Mouse (Mus musculus): ENCODE data around the gene Sgpl1. TPM values are rescaled to one million over a fixed set of nuclear protein-coding genes. Genes with fewer than 3 reads are reported as not detected.

Gene Sgpl1
- polyA plus RNA-seq (2015; fragmentation: Nextera tagmentation; extraction: Ambion mirVana), result 41.0 and 50.1 TPM in 2 replicates

- H3K4me1 ChIP-seq (ENCODE audit: control insufficient read depth, insufficient read depth, low read depth, low read length), result peaks cover 5% of the 10 kb centered on the region
- WGBS, result under 1% methylated on average over 79 of the region's 82 CpGs
- H3K4me3 ChIP-seq (ENCODE audit: low read length), result peak within 1 kb of the TSS; percentile 79
- peak within 1 kb of the TSS; percentile 86 for H3K9ac ChIP-seq (ENCODE audit: low read depth, low read length)
- no peaks in the 10 kb centered on the region for H3K36me3 ChIP-seq (ENCODE audit: control insufficient read depth, insufficient read depth, low read length)
- peak; percentile 93 for ATAC-seq
- peak within 1 kb of the TSS; percentile 93 for H3K27ac ChIP-seq (ENCODE audit: low read depth, low read length)
- peak within 1 kb of the TSS; percentile 88 for H3K4me2 ChIP-seq (ENCODE audit: low read length)
- no peaks in the 10 kb centered on the region for H3K9me3 ChIP-seq (ENCODE audit: control insufficient read depth, low read length)
- no peaks in the 10 kb centered on the region for H3K27me3 ChIP-seq (replicated peaks; ENCODE audit: control insufficient read depth, insufficient read depth, low read length)
These were observed at the start of gene Sgpl1 for GRCm38 (mm10) chr10:61147157-61148040. Sgpl1 (minus strand) TSS chr10:61147703.

GRCm38 (mm10) chr10:61195718-61196291 lies 48.3 kb upstream of the Sgpl1 start:
- no peak for ATAC-seq
- Histone ChIP-seq H3K27me3 (replicated peaks; ENCODE audit: control insufficient read depth, insufficient read depth, low read length) (no peaks in the 10 kb centered on the region), H3K4me2 (ENCODE audit: low read length) (no peak overlapping the region), H3K4me3 (ENCODE audit: low read length) (no peak overlapping the region), H3K4me1 (ENCODE audit: control insufficient read depth, insufficient read depth, low read depth, low read length) (no peaks in the 10 kb centered on the region), H3K9ac (ENCODE audit: low read depth, low read length) (no peak overlapping the region), H3K27ac (ENCODE audit: low read depth, low read length) (no peak overlapping the region), H3K9me3 (ENCODE audit: control insufficient read depth, low read length) (no peaks in the 10 kb centered on the region), H3K36me3 (ENCODE audit: control insufficient read depth, insufficient read depth, low read length) (no peaks in the 10 kb centered on the region)
- 91% methylated on average over 5 of the region's 5 CpGs for WGBS

GRCm38 (mm10) chr10:61195216-61195615 lies 47.7 kb upstream of the Sgpl1 start:
- no peaks in the 10 kb centered on the region for H3K27me3 ChIP-seq (replicated peaks; ENCODE audit: control insufficient read depth, insufficient read depth, low read length)
- no peak overlapping the region for H3K27ac ChIP-seq (ENCODE audit: low read depth, low read length)
- no peaks in the 10 kb centered on the region for H3K9me3 ChIP-seq (ENCODE audit: control insufficient read depth, low read length)
- H3K4me1 ChIP-seq (ENCODE audit: control insufficient read depth, insufficient read depth, low read depth, low read length), result no peaks in the 10 kb centered on the region
- H3K4me3 ChIP-seq (ENCODE audit: low read length), result no peak overlapping the region
- no peak overlapping the region for H3K9ac ChIP-seq (ENCODE audit: low read depth, low read length)
- no peaks in the 10 kb centered on the region for H3K36me3 ChIP-seq (ENCODE audit: control insufficient read depth, insufficient read depth, low read length)
- 85% methylated on average over 8 of the region's 8 CpGs for WGBS
- no peak overlapping the region for H3K4me2 ChIP-seq (ENCODE audit: low read length)
- no peak for ATAC-seq

GRCm38 (mm10) chr10:61194611-61195010 lies 47.1 kb upstream of the Sgpl1 start:
- H3K27me3 ChIP-seq (replicated peaks; ENCODE audit: control insufficient read depth, insufficient read depth, low read length), result no peaks in the 10 kb centered on the region
- no peak overlapping the region for H3K9ac ChIP-seq (ENCODE audit: low read depth, low read length)
- no peaks in the 10 kb centered on the region for H3K36me3 ChIP-seq (ENCODE audit: control insufficient read depth, insufficient read depth, low read length)
- no peaks in the 10 kb centered on the region for H3K4me1 ChIP-seq (ENCODE audit: control insufficient read depth, insufficient read depth, low read depth, low read length)
- WGBS, result 78% methylated on average over 9 of the region's 9 CpGs
- ATAC-seq, result no peak
- H3K27ac ChIP-seq (ENCODE audit: low read depth, low read length), result no peak overlapping the region
- H3K4me2 ChIP-seq (ENCODE audit: low read length), result no peak overlapping the region
- H3K9me3 ChIP-seq (ENCODE audit: control insufficient read depth, low read length), result no peaks in the 10 kb centered on the region
- H3K4me3 ChIP-seq (ENCODE audit: low read length), result no peak overlapping the region

- H3K9ac ChIP-seq (ENCODE audit: low read depth, low read length), result no peak overlapping the region
- no peaks in the 10 kb centered on the region for H3K9me3 ChIP-seq (ENCODE audit: control insufficient read depth, low read length)
- H3K4me1 ChIP-seq (ENCODE audit: control insufficient read depth, insufficient read depth, low read depth, low read length), result no peaks in the 10 kb centered on the region
- no peak overlapping the region for H3K4me2 ChIP-seq (ENCODE audit: low read length)
- no peaks in the 10 kb centered on the region for H3K36me3 ChIP-seq (ENCODE audit: control insufficient read depth, insufficient read depth, low read length)
- no peaks in the 10 kb centered on the region for H3K27me3 ChIP-seq (replicated peaks; ENCODE audit: control insufficient read depth, insufficient read depth, low read length)
- 70% methylated on average over 3 of the region's 3 CpGs for WGBS
- no peak overlapping the region for H3K4me3 ChIP-seq (ENCODE audit: low read length)
- no peak overlapping the region for H3K27ac ChIP-seq (ENCODE audit: low read depth, low read length)
- ATAC-seq, result no peak
These were observed 40.5 kb upstream of the Sgpl1 start for GRCm38 (mm10) chr10:61188010-61188409.

- no peaks in the 10 kb centered on the region for H3K4me1 ChIP-seq (ENCODE audit: control insufficient read depth, insufficient read depth, low read depth, low read length)
- H3K4me3 ChIP-seq (ENCODE audit: low read length), result no peak overlapping the region
- no peak overlapping the region for H3K4me2 ChIP-seq (ENCODE audit: low read length)
- H3K36me3 ChIP-seq (ENCODE audit: control insufficient read depth, insufficient read depth, low read length), result no peaks in the 10 kb centered on the region
- WGBS, result 77% methylated on average over 3 of the region's 3 CpGs
- H3K9ac ChIP-seq (ENCODE audit: low read depth, low read length), result no peak overlapping the region
- no peaks in the 10 kb centered on the region for H3K9me3 ChIP-seq (ENCODE audit: control insufficient read depth, low read length)
- H3K27me3 ChIP-seq (replicated peaks; ENCODE audit: control insufficient read depth, insufficient read depth, low read length), result no peaks in the 10 kb centered on the region
- no peak for ATAC-seq
- H3K27ac ChIP-seq (ENCODE audit: low read depth, low read length), result no peak overlapping the region
These were observed 39.5 kb upstream of the Sgpl1 start for GRCm38 (mm10) chr10:61187001-61187400.

- ATAC-seq, result no peak
- whole genome bisulfite sequencing, result 68% methylated on average over 6 of the region's 6 CpGs
- no peak overlapping the region for H3K9ac ChIP-seq (ENCODE audit: low read depth, low read length)
These were observed 32.4 kb upstream of the Sgpl1 start for GRCm38 (mm10) chr10:61179927-61180326.

GRCm38 (mm10) chr10:61178687-61179086 lies 31.2 kb upstream of the Sgpl1 start:
- H3K4me2 ChIP-seq (ENCODE audit: low read length), result no peak overlapping the region
- no peaks in the 10 kb centered on the region for H3K4me1 ChIP-seq (ENCODE audit: control insufficient read depth, insufficient read depth, low read depth, low read length)
- H3K36me3 ChIP-seq (ENCODE audit: control insufficient read depth, insufficient read depth, low read length), result no peaks in the 10 kb centered on the region
- no peaks in the 10 kb centered on the region for H3K27me3 ChIP-seq (replicated peaks; ENCODE audit: control insufficient read depth, insufficient read depth, low read length)
- H3K27ac ChIP-seq (ENCODE audit: low read depth, low read length), result no peak overlapping the region
- no peak overlapping the region for H3K4me3 ChIP-seq (ENCODE audit: low read length)
- ATAC-seq, result no peak
- no peaks in the 10 kb centered on the region for H3K9me3 ChIP-seq (ENCODE audit: control insufficient read depth, low read length)
- H3K9ac ChIP-seq (ENCODE audit: low read depth, low read length), result no peak overlapping the region
- WGBS, result 88% methylated on average over 8 of the region's 8 CpGs

More at GRCm38 (mm10) chr10:61179927-61180326, 32.4 kb upstream of the Sgpl1 start:
- H3K27me3 ChIP-seq (replicated peaks; ENCODE audit: control insufficient read depth, insufficient read depth, low read length), result no peaks in the 10 kb centered on the region
- no peak overlapping the region for H3K27ac ChIP-seq (ENCODE audit: low read depth, low read length)
- no peaks in the 10 kb centered on the region for H3K36me3 ChIP-seq (ENCODE audit: control insufficient read depth, insufficient read depth, low read length)
- H3K4me1 ChIP-seq (ENCODE audit: control insufficient read depth, insufficient read depth, low read depth, low read length), result no peaks in the 10 kb centered on the region
- no peak overlapping the region for H3K4me2 ChIP-seq (ENCODE audit: low read length)
- H3K4me3 ChIP-seq (ENCODE audit: low read length), result no peak overlapping the region
- H3K9me3 ChIP-seq (ENCODE audit: control insufficient read depth, low read length), result no peaks in the 10 kb centered on the region

GRCm38 (mm10) chr10:61177751-61178150 lies 30.2 kb upstream of the Sgpl1 start:
- Histone ChIP-seq H3K36me3 (ENCODE audit: control insufficient read depth, insufficient read depth, low read length) (no peaks in the 10 kb centered on the region), H3K4me1 (ENCODE audit: control insufficient read depth, insufficient read depth, low read depth, low read length) (no peaks in the 10 kb centered on the region), H3K9me3 (ENCODE audit: control insufficient read depth, low read length) (no peaks in the 10 kb centered on the region), H3K27ac (ENCODE audit: low read depth, low read length) (no peak overlapping the region), H3K4me2 (ENCODE audit: low read length) (no peak overlapping the region), H3K9ac (ENCODE audit: low read depth, low read length) (no peak overlapping the region), H3K4me3 (ENCODE audit: low read length) (no peak overlapping the region), H3K27me3 (replicated peaks; ENCODE audit: control insufficient read depth, insufficient read depth, low read length) (no peaks in the 10 kb centered on the region)
- no peak for ATAC-seq
- 85% methylated on average over 4 of the region's 4 CpGs for WGBS

Data from hindbrain, embryonic 16.5 days (tissue).